Mouse (Mus musculus) adrenal gland, postnatal 4 days (tissue): ENCODE data around the gene Flrt3. TPM values are rescaled to one million over a fixed set of nuclear protein-coding genes. Genes with fewer than 3 reads are reported as not detected.

Source experiments
- DNase-seq, 2 experiments: peaks; one replicate each; pipeline ENCODE4 v3.0.0; 2021 to 2022; ENCODE audit warnings: low spot score in 2 of 2, mixed read lengths in 2 of 2
- total RNA-seq, 2 experiments: library from RNA; stranded (reverse); gene quantifications; 2 replicates each; pipeline ENCODE4 v1.2.3; 2021

Flrt3 gene
- total RNA-seq, 2 experiments from 2014 or later = 8.3 to 9.4 TPM

GRCm38 (mm10) chr2:140653481-140653880 lies 17.8 kb downstream of the Flrt3 start:
- DNase-seq = no peak

- DNase-seq = no peak
These were observed 49.4 kb downstream of the Flrt3 start for GRCm38 (mm10) chr2:140621730-140622337.

GRCm38 (mm10) chr2:140615451-140615850 lies 55.8 kb downstream of the Flrt3 start:
- no peak for DNase-seq
